Mouse (Mus musculus) hindbrain, embryonic 11.5 days (tissue): ENCODE measurements around the gene Gast. TPM values are rescaled to one million over a fixed set of nuclear protein-coding genes. Genes with fewer than 3 reads are reported as not detected.

Source experiments
- ATAC-seq: fragments of 200-750 bp; cut with Nextera tagmentation; 2 replicates; pipeline ENCODE4 v1.8.0; 2017; ENCODE audit warnings: mild to moderate bottlenecking, moderate TSS enrichment, moderate library complexity; ENCODE audit not compliant: low FRiP score
- DNase-seq: peaks from one replicate; pipeline ENCODE4 v3.0.0-alpha.2; 2015; ENCODE audit warnings: low spot score
- H3K27ac ChIP-seq: fragments of 300-500 bp; sonication (generic); 2 replicates; pipeline ENCODE4 v1.5.1; 2014; ENCODE audit warnings: mild to moderate bottlenecking, low read depth, low read length
- H3K27me3 ChIP-seq: fragments of 300-500 bp; sonication (generic); 2 replicates; pipeline ENCODE4 v1.6.1; 2014; ENCODE audit warnings: mild to moderate bottlenecking, low read length, moderate library complexity, mixed read lengths; ENCODE audit not compliant: control insufficient read depth, insufficient read depth
- H3K36me3 ChIP-seq: fragments of 300-500 bp; sonication (generic); 2 replicates; pipeline ENCODE4 v1.6.1; 2014; ENCODE audit warnings: mild to moderate bottlenecking, low read length, moderate library complexity, mixed read lengths; ENCODE audit not compliant: control insufficient read depth, insufficient read depth
- H3K4me1 ChIP-seq: fragments of 300-500 bp; sonication (generic); replicated peaks from 2 replicates; pipeline ENCODE4 v1.6.1; 2014; ENCODE audit warnings: low read length, mixed read lengths; ENCODE audit not compliant: control insufficient read depth, insufficient read depth
- H3K4me2 ChIP-seq: fragments of 300-500 bp; sonication (generic); replicated peaks from 2 replicates; pipeline ENCODE4 v1.6.1; 2014; ENCODE audit warnings: mild to moderate bottlenecking, low read depth, low read length
- H3K4me3 ChIP-seq: fragments of 300-500 bp; sonication (generic); 2 replicates; pipeline ENCODE4 v1.5.1; 2014; ENCODE audit warnings: low read depth, low read length
- H3K9ac ChIP-seq: fragments of 300-500 bp; sonication (generic); 2 replicates; pipeline ENCODE4 v1.6.1; 2014; ENCODE audit warnings: low read depth, low read length
- H3K9me3 ChIP-seq: fragments of 300-500 bp; sonication (generic); 2 replicates; pipeline ENCODE4 v1.6.1; 2016; ENCODE audit warnings: low read length; ENCODE audit not compliant: control insufficient read depth
- WGBS: fragments of 180-500 bp; shearing (Covaris S2); extraction: QIAGEN DNeasy Blood & Tissue Kit; methylation state at CpG from one replicate; pipeline ENCODE4 v1.1.7; 2014; 5-methylcytosine and 5-hydroxymethylcytosine counted together
- polyA plus RNA-seq: library from polyadenylated mRNA; unstranded; fragments of >200 nt; fragmentation: Nextera tagmentation; extraction: Ambion mirVana; gene quantifications from 2 replicates; pipeline ENCODE4 v1.2.1, GENCODE M21; 2014

Gene Gast
- polyA plus RNA-seq, 1 experiment from 2014 or later: not detected

DNA sequence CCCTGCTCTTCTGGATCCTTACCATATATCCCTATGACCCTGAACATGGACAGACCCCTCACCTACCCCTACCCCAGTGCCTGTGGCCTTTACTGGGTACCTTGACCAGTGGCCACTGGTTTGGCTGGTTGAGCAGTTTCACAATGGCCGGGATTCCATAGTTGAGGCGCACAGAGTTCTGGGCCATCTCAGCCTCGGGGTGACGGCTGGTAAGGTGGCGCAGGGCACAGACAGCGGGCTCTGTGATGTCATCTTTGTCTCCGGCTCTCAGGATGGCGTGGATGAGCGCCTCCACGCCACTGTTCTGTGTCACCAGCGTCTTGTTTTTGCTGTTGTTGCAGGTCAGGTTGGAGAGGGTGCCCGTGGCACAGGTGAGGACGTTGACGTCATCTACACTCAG lies 43.8 kb downstream of the Gast start:
- Histone ChIP-seq H3K9me3 (no peaks in the 10 kb centered on the region), H3K4me3 (no peak overlapping the region), H3K27me3 (no peaks in the 10 kb centered on the region), H3K36me3 (no peaks in the 10 kb centered on the region; the same call in 1 of the 2 replicates), H3K27ac (no peak overlapping the region), H3K9ac (no peak overlapping the region), H3K4me2 (no peak overlapping the region), H3K4me1 (no peaks in the 10 kb centered on the region)
- WGBS: 94% methylated on average over 14 of the region's 14 CpGs
- ATAC-seq (no peak), DNase-seq (no peak)

- ATAC-seq (no peak), DNase-seq (no peak)
- Histone ChIP-seq H3K27me3 (no peaks in the 10 kb centered on the region), H3K9ac (no peak overlapping the region), H3K4me3 (no peak overlapping the region), H3K4me1 (no peaks in the 10 kb centered on the region), H3K4me2 (no peak overlapping the region), H3K27ac (no peak overlapping the region), H3K9me3 (no peaks in the 10 kb centered on the region), H3K36me3 (no peaks in the 10 kb centered on the region; the same call in 1 of the 2 replicates)
- 80% methylated on average over 5 of the region's 5 CpGs for WGBS
Observed at GRCm38 (mm10) chr11:100378446-100378845, 44.2 kb downstream of the Gast start.

GRCm38 (mm10) chr11:100379311-100379710 lies 45.1 kb downstream of the Gast start:
- Histone ChIP-seq H3K9ac (no peak overlapping the region), H3K36me3 (no peaks in the 10 kb centered on the region; the same call in 1 of the 2 replicates), H3K9me3 (no peaks in the 10 kb centered on the region), H3K4me3 (no peak overlapping the region), H3K27ac (no peak overlapping the region), H3K27me3 (no peaks in the 10 kb centered on the region), H3K4me2 (no peak overlapping the region), H3K4me1 (no peaks in the 10 kb centered on the region)
- 96% methylated on average over 4 of the region's 4 CpGs for WGBS
- DNase-seq: no peak
- ATAC-seq: no peak

- H3K4me3 ChIP-seq: no peak overlapping the region
- WGBS: 86% methylated on average over 6 of the region's 6 CpGs
- no peaks in the 10 kb centered on the region for H3K27me3 ChIP-seq
- no peaks in the 10 kb centered on the region for H3K9me3 ChIP-seq
- no peak overlapping the region for H3K27ac ChIP-seq
- H3K4me2 ChIP-seq: no peak overlapping the region
- H3K4me1 ChIP-seq: no peaks in the 10 kb centered on the region
- DNase-seq: no peak
- ATAC-seq: no peak
- H3K36me3 ChIP-seq: no peaks in the 10 kb centered on the region; the same call in 1 of the 2 replicates
- no peak overlapping the region for H3K9ac ChIP-seq
Observed at GRCm38 (mm10) chr11:100382682-100383081, 48.5 kb downstream of the Gast start.

GRCm38 (mm10) chr11:100385016-100385415 lies 50.8 kb downstream of the Gast start:
- H3K4me3 ChIP-seq: no peak overlapping the region
- no peaks in the 10 kb centered on the region; the same call in 1 of the 2 replicates for H3K36me3 ChIP-seq
- no peak overlapping the region for H3K27ac ChIP-seq
- H3K4me1 ChIP-seq: 0 out of 2 replicates have a peak, but pooled peaks cover 2% of the 10 kb centered on the region
- H3K9me3 ChIP-seq: no peaks in the 10 kb centered on the region
- ATAC-seq (no peak), DNase-seq (no peak)
- H3K4me2 ChIP-seq: no peak overlapping the region
- 78% methylated on average over 3 of the region's 3 CpGs for WGBS
- H3K9ac ChIP-seq: no peak overlapping the region
- no peaks in the 10 kb centered on the region for H3K27me3 ChIP-seq

DNA sequence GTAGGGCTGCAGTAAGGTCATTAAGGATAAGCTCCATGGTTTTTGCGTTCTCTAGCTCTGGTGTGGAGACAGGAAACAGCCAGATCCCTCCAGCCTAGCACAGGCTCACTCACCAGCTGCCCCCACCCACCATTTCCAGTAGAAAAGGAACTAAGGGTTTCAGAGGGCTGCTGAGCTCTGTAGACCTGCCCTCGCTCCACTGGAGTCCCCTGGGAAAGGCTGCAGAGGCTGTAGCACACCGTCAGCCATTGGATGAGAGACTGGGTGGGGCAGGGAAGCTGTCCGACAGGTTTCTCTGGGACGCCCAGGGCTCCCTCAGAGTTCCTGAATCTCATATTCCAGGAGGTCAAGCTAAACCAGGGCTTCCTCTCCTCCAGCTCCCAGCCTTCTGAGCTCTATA lies 52.4 kb downstream of the Gast start:
- Histone ChIP-seq H3K9me3 (no peaks in the 10 kb centered on the region), H3K4me3 (no peak overlapping the region), H3K27me3 (no peaks in the 10 kb centered on the region), H3K9ac (no peak overlapping the region), H3K36me3 (no peaks in the 10 kb centered on the region; the same call in 1 of the 2 replicates), H3K4me1 (0 out of 2 replicates have a peak, but pooled peaks cover 2% of the 10 kb centered on the region), H3K27ac (no peak overlapping the region), H3K4me2 (no peak overlapping the region)
- 48% methylated on average over 5 of the region's 5 CpGs for WGBS
- no peak for DNase-seq
- no peak for ATAC-seq

Other genes with a start within 250 kb of the Gast start
- gene Krt32, start 246.2 kb upstream of the Gast start, polyA plus RNA-seq: not detected in 2 replicates
- not detected in 2 replicates for gene Krt35, start 238.2 kb upstream of the Gast start, polyA plus RNA-seq
- gene Krt36, start 228.8 kb upstream of the Gast start, polyA plus RNA-seq: not detected in 2 replicates
- gene Krt13, start 212.8 kb upstream of the Gast start, polyA plus RNA-seq: not detected in 2 replicates
- 1.3 and 2.4 TPM in 2 replicates for gene Krt15, start 198.5 kb upstream of the Gast start, polyA plus RNA-seq
- gene Krt19, start 185.7 kb upstream of the Gast start, polyA plus RNA-seq: 4.8 and 5.1 TPM in 2 replicates
- gene Krt9, start 141.2 kb upstream of the Gast start, polyA plus RNA-seq: not detected in 2 replicates
- gene Krt14, start 126.9 kb upstream of the Gast start, polyA plus RNA-seq: 2.4 and 3.9 TPM in 2 replicates
- not detected in 2 replicates for gene Krt16, start 85.5 kb upstream of the Gast start, polyA plus RNA-seq
- gene Krt17, start 73.4 kb upstream of the Gast start, polyA plus RNA-seq: 0.22 and 0.25 TPM in 2 replicates
- gene Krt42, start 64.5 kb upstream of the Gast start, polyA plus RNA-seq: not detected in 2 replicates
- gene Eif1, start 14.5 kb upstream of the Gast start, polyA plus RNA-seq: 1,709 and 1,853 TPM in 2 replicates
- 12.0 and 12.8 TPM in 2 replicates for gene Hap1, start 21.7 kb downstream of the Gast start, polyA plus RNA-seq
- gene Jup, start 63.4 kb downstream of the Gast start, polyA plus RNA-seq: 26.7 and 30.7 TPM in 2 replicates
- 19.6 and 22.9 TPM in 2 replicates for gene P3h4, start 80.4 kb downstream of the Gast start, polyA plus RNA-seq
- 38.7 and 46.1 TPM in 2 replicates for gene Fkbp10, start 81.3 kb downstream of the Gast start, polyA plus RNA-seq
- 92.6 and 96.0 TPM in 2 replicates for gene Nt5c3b, start 107.4 kb downstream of the Gast start, polyA plus RNA-seq
- gene Klhl10, start 107.5 kb downstream of the Gast start, polyA plus RNA-seq: 0.66 and 0.68 TPM in 2 replicates
- 13.8 and 14.9 TPM in 2 replicates for gene Klhl11, start 138.3 kb downstream of the Gast start, polyA plus RNA-seq
- gene Acly, start 193.6 kb downstream of the Gast start, polyA plus RNA-seq: 259 and 306 TPM in 2 replicates
- 2.6 and 2.8 TPM in 2 replicates for gene Ttc25, start 211.2 kb downstream of the Gast start, polyA plus RNA-seq
- 17.4 and 17.8 TPM in 2 replicates for gene Cnp, start 240.5 kb downstream of the Gast start, polyA plus RNA-seq